Comparison of ENCODE assay signal across 8 mouse cellular contexts in genomic region chr9:121240242-121240641, GRCm38 (mm10). TPM values are rescaled to one million over a fixed set of nuclear protein-coding genes. Genes with fewer than 3 reads are reported as not detected.
DNase-seq lines count a peak whose midpoint lies in the region; ATAC-seq and TF ChIP-seq lines count a peak whose summit lies in the region.
"Not testable (repeated sequence)": the region's sequence is repeated elsewhere in the genome, so short reads cannot be mapped to it uniquely, and the experiment has no call there.

No protein-coding gene starts in this region.

- not testable (repeated sequence) for H3K27ac ChIP-seq in cerebellum, adult 2 months (ENCODE audit: insufficient read depth, low read length); forebrain, embryonic 13.5 days

- in situ Hi-C loops in Patski (cut with MboI; ENCODE audit: low pct_unique_long_range_greater_than_20kb) = loop anchor here (10.0 kb wide), 5 partner anchors 45 to 735 kb away; no protein-coding TSS in a partner anchor

- not testable (repeated sequence) for TF ChIP-seq CTCF in Patski (IDR thresholded peaks at IDR 0.05)
- TF ChIP-seq CTCF in cerebellum, adult 2 months (IDR thresholded peaks at IDR 0.05; ENCODE audit: borderline replicate concordance, insufficient read depth, low read depth, low read length) = peak; percentile 67

- CTCF ChIA-PET in Patski (lab: Charles Lee) = interaction anchor here (0.8 to 1.4 kb wide), 4 partner anchors 21 to 641 kb away, joined by 3 to 5 read pairs (median 4); no protein-coding TSS in a partner anchor

- not testable (repeated sequence) for H3K9ac ChIP-seq in forebrain, embryonic 13.5 days

- peak; percentile 81 for DNase-seq in 3T3-L1 (ENCODE audit: low read depth, low spot score)
- peak; percentile 20 for DNase-seq in Patski (ENCODE audit: low read depth, low spot score)
- peak in 1 of 2 experiments; percentile 61 for DNase-seq in cerebellum, adult 2 months
- DNase-seq in heart, postnatal 4 days = peak; percentile 63
- DNase-seq in layer of hippocampus, adult 9-10 months (ENCODE audit: low spot score) = peak; percentile 67
- peak; percentile 81 for DNase-seq in lung, postnatal 36 days
- peak; percentile 55 to 57 for DNase-seq in right cerebral cortex, postnatal 10 days (ENCODE audit: low spot score in 2 of 2)

- not testable (repeated sequence) for H3K27me3 ChIP-seq in Patski; cerebellum, adult 2 months (ENCODE audit: control insufficient read depth, insufficient read depth, low read length); forebrain, embryonic 13.5 days

- WGBS in cerebellum, adult 2 months = 40% methylated on average over 5 of the region's 5 CpGs
- WGBS in forebrain, embryonic 13.5 days = 46% methylated on average over 5 of the region's 5 CpGs

- not testable (repeated sequence) for H3K36me3 ChIP-seq in forebrain, embryonic 13.5 days (ENCODE audit: poor library complexity, severe bottlenecking)

- TF ChIP-seq POLR2A in cerebellum, adult 2 months (IDR thresholded peaks at IDR 0.05; ENCODE audit: borderline replicate concordance, insufficient read depth, low read length) = not testable (repeated sequence)

- H3K4me2 ChIP-seq in forebrain, embryonic 13.5 days = not testable (repeated sequence)

- H3K4me3 ChIP-seq in cerebellum, adult 2 months (replicated peaks; ENCODE audit: insufficient read depth, low read depth, low read length); forebrain, embryonic 13.5 days: not testable (repeated sequence)

- POLR2A ChIA-PET in Patski (lab: Charles Lee) = interaction anchor here (0.6 kb wide), 1 partner anchor 694 kb away, joined by 3 read pairs; no protein-coding TSS in a partner anchor

- not testable (repeated sequence) for ATAC-seq in Patski
- peak; percentile 61 for ATAC-seq in forebrain, embryonic 13.5 days

- H3K4me1 ChIP-seq in cerebellum, adult 2 months (ENCODE audit: control insufficient read depth, insufficient read depth, low read length); forebrain, embryonic 13.5 days: not testable (repeated sequence)

- not testable (repeated sequence) for H3K9me3 ChIP-seq in forebrain, embryonic 13.5 days (replicated peaks)

RNA-seq across cellular contexts. Expression of gene Ulk4, which starts 36.8 kb away (rescaled TPM):
- polyA plus RNA-seq in Patski (2021) = 6.2 TPM
- 2.1 and 2.5 TPM in 2 replicates for polyA plus RNA-seq in cerebellum, adult 2 months (2012; rRNA removed)
- 164 and 177 TPM in 2 replicates for polyA plus RNA-seq in forebrain, embryonic 13.5 days (2015; fragmentation: Nextera tagmentation; extraction: Ambion mirVana)
- 1 to 10 TPM; 2.5 to 2.7 TPM for total RNA-seq in heart, postnatal 4 days (2021)

RNA-seq across cellular contexts. Expression of gene Trak1, which starts 57.1 kb away (rescaled TPM):
- 49.4 TPM for polyA plus RNA-seq in Patski (2021)
- 103 TPM in 2 replicates for polyA plus RNA-seq in cerebellum, adult 2 months (2012; rRNA removed)
- polyA plus RNA-seq in forebrain, embryonic 13.5 days (2015; fragmentation: Nextera tagmentation; extraction: Ambion mirVana) = 49.7 and 49.9 TPM in 2 replicates
- total RNA-seq in heart, postnatal 4 days (2021) = 100 to 1,000 TPM; 288 to 301 TPM

Comparison
In these comparisons a context has a peak if more than half of its experiments do, and no peak if none do; other contexts are left out.
1. RNA of gene Ulk4, which starts 36.8 kb away (polyA plus RNA-seq): 164 to 177 TPM in forebrain, embryonic 13.5 days; 6.2 TPM in Patski (single experiment) and 2.1 to 2.5 TPM in cerebellum, adult 2 months; every median in the first group is over 10 times any median in the second.